Mouse (Mus musculus): ENCODE measurements around the gene 7530416G11Rik. TPM values are rescaled to one million over a fixed set of nuclear protein-coding genes. Genes with fewer than 3 reads are reported as not detected.

7530416G11Rik gene
- total and polyA plus RNA-seq, 2 experiments from 2014 or later, result not detected

GRCm38 (mm10) chr15:85494163-85494621 lies 8.8 kb downstream of the 7530416G11Rik start:
- TF ChIP-seq CTCF (IDR thresholded peaks at IDR 0.05), result no peak
- Histone ChIP-seq H3K4me2 (ENCODE audit: low read depth, low read length, poor library complexity, severe bottlenecking) (no peak overlapping the region), H3K4me1 (ENCODE audit: insufficient read depth, low read length) (peaks cover 3% of the 10 kb centered on the region; the same call in 1 of the 2 replicates), H3K27me3 (ENCODE audit: insufficient read depth, low read length) (no peaks in the 10 kb centered on the region), H3K36me3 (ENCODE audit: insufficient read depth, low read length) (no peaks in the 10 kb centered on the region), H3K9me3 (ENCODE audit: low read length) (no peaks in the 10 kb centered on the region), H3K4me3 (ENCODE audit: low read depth, low read length) (no peak overlapping the region), H3K27ac (ENCODE audit: low read depth, low read length) (peak overlapping the region; percentile 55), H3K9ac (replicated peaks; ENCODE audit: low read length, poor library complexity, severe bottlenecking) (0 out of 2 replicates have a peak overlapping the region, but pooled peaks have one; percentile 8)
- ATAC-seq (ENCODE audit: low FRiP score) (peak; percentile 54; the same call in 1 of the 2 replicates), DNase-seq (ENCODE audit: low spot score) (peak; percentile 76)
- WGBS, result 7% methylated on average over 11 of the region's 11 CpGs

GRCm38 (mm10) chr15:85489751-85490150 lies 13.3 kb downstream of the 7530416G11Rik start:
- H3K27ac ChIP-seq (ENCODE audit: low read depth, low read length), result no peak overlapping the region
- H3K27me3 ChIP-seq (ENCODE audit: insufficient read depth, low read length), result no peaks in the 10 kb centered on the region
- WGBS, result 33% methylated on average over 7 of the region's 7 CpGs
- 0 out of 2 replicates have a peak, but pooled peaks cover 2% of the 10 kb centered on the region for H3K9me3 ChIP-seq (ENCODE audit: low read length)
- no peak overlapping the region for H3K4me2 ChIP-seq (ENCODE audit: low read depth, low read length, poor library complexity, severe bottlenecking)
- TF ChIP-seq CTCF (IDR thresholded peaks at IDR 0.05), result no peak
- DNase-seq (ENCODE audit: low spot score) (no peak), ATAC-seq (ENCODE audit: low FRiP score) (no peak)
- no peak overlapping the region for H3K9ac ChIP-seq (replicated peaks; ENCODE audit: low read length, poor library complexity, severe bottlenecking)
- H3K4me3 ChIP-seq (ENCODE audit: low read depth, low read length), result no peak overlapping the region
- no peaks in the 10 kb centered on the region for H3K36me3 ChIP-seq (ENCODE audit: insufficient read depth, low read length)
- H3K4me1 ChIP-seq (ENCODE audit: insufficient read depth, low read length), result peaks cover 3% of the 10 kb centered on the region; the same call in 1 of the 2 replicates

GRCm38 (mm10) chr15:85488900-85489299 lies 14.1 kb downstream of the 7530416G11Rik start:
- H3K9me3 ChIP-seq (ENCODE audit: low read length), result 0 out of 2 replicates have a peak, but pooled peaks cover 3% of the 10 kb centered on the region
- DNase-seq (ENCODE audit: low spot score) (no peak), ATAC-seq (ENCODE audit: low FRiP score) (no peak)
- H3K4me3 ChIP-seq (ENCODE audit: low read depth, low read length), result no peak overlapping the region
- H3K27ac ChIP-seq (ENCODE audit: low read depth, low read length), result no peak overlapping the region
- H3K36me3 ChIP-seq (ENCODE audit: insufficient read depth, low read length), result no peaks in the 10 kb centered on the region
- no peak overlapping the region for H3K4me2 ChIP-seq (ENCODE audit: low read depth, low read length, poor library complexity, severe bottlenecking)
- no peaks in the 10 kb centered on the region; the same call in 1 of the 2 replicates for H3K4me1 ChIP-seq (ENCODE audit: insufficient read depth, low read length)
- H3K9ac ChIP-seq (replicated peaks; ENCODE audit: low read length, poor library complexity, severe bottlenecking), result no peak overlapping the region
- WGBS, result 76% methylated on average over 10 of the region's 10 CpGs
- no peaks in the 10 kb centered on the region for H3K27me3 ChIP-seq (ENCODE audit: insufficient read depth, low read length)
- TF ChIP-seq CTCF (IDR thresholded peaks at IDR 0.05), result no peak

GRCm38 (mm10) chr15:85480630-85481029 lies 22.4 kb downstream of the 7530416G11Rik start:
- H3K9me3 ChIP-seq (ENCODE audit: low read length), result 0 out of 2 replicates have a peak, but pooled peaks cover 3% of the 10 kb centered on the region
- no peaks in the 10 kb centered on the region for H3K27me3 ChIP-seq (ENCODE audit: insufficient read depth, low read length)
- DNase-seq (ENCODE audit: low spot score), result no peak
- peak; percentile 62 for TF ChIP-seq CTCF (IDR thresholded peaks at IDR 0.05)
- no peaks in the 10 kb centered on the region for H3K36me3 ChIP-seq (ENCODE audit: insufficient read depth, low read length)
- H3K4me2 ChIP-seq (ENCODE audit: low read depth, low read length, poor library complexity, severe bottlenecking), result no peak overlapping the region
- H3K4me3 ChIP-seq (ENCODE audit: low read depth, low read length), result no peak overlapping the region
- WGBS, result 28% methylated on average over 3 of the region's 3 CpGs
- no peaks in the 10 kb centered on the region for H3K4me1 ChIP-seq (ENCODE audit: insufficient read depth, low read length)
- H3K9ac ChIP-seq (replicated peaks; ENCODE audit: low read length, poor library complexity, severe bottlenecking), result no peak overlapping the region
- no peak overlapping the region for H3K27ac ChIP-seq (ENCODE audit: low read depth, low read length)
- no peak for ATAC-seq (ENCODE audit: low FRiP score)

GRCm38 (mm10) chr15:85479919-85480318 lies 23.1 kb downstream of the 7530416G11Rik start:
- ATAC-seq (ENCODE audit: low FRiP score), result peak; percentile 28; the same call in 1 of the 2 replicates
- no peak overlapping the region for H3K9ac ChIP-seq (replicated peaks; ENCODE audit: low read length, poor library complexity, severe bottlenecking)
- H3K4me3 ChIP-seq (ENCODE audit: low read depth, low read length), result no peak overlapping the region
- no peaks in the 10 kb centered on the region for H3K4me1 ChIP-seq (ENCODE audit: insufficient read depth, low read length)
- 66% methylated on average over 5 of the region's 5 CpGs for WGBS
- no peak for TF ChIP-seq CTCF (IDR thresholded peaks at IDR 0.05)
- H3K27me3 ChIP-seq (ENCODE audit: insufficient read depth, low read length), result no peaks in the 10 kb centered on the region
- 0 out of 2 replicates have a peak, but pooled peaks cover 3% of the 10 kb centered on the region for H3K9me3 ChIP-seq (ENCODE audit: low read length)
- DNase-seq (ENCODE audit: low spot score), result no peak
- H3K36me3 ChIP-seq (ENCODE audit: insufficient read depth, low read length), result no peaks in the 10 kb centered on the region
- no peak overlapping the region for H3K4me2 ChIP-seq (ENCODE audit: low read depth, low read length, poor library complexity, severe bottlenecking)
- no peak overlapping the region for H3K27ac ChIP-seq (ENCODE audit: low read depth, low read length)

DNA sequence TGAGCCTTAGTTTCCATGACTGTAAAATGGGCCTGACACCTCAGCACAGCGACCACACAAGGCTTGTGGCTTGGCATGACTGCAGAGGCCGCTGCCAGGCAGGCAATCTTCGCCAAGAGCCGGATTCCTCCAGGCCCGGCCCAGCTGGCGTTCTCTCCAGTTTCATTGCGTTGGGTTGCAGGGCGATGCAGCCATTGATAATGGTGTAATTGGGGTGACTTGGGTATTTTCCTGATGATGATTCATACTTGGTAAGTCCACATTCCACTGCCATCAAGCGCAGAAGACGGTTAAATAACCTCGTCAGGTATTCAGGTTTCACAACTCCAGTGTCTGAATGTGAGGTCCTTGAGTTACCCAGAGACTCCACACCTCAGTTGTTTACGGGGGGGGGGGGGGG lies 23.7 kb downstream of the 7530416G11Rik start:
- Histone ChIP-seq H3K36me3 (ENCODE audit: insufficient read depth, low read length) (no peaks in the 10 kb centered on the region), H3K4me3 (ENCODE audit: low read depth, low read length) (no peak overlapping the region), H3K4me2 (ENCODE audit: low read depth, low read length, poor library complexity, severe bottlenecking) (no peak overlapping the region), H3K27me3 (ENCODE audit: insufficient read depth, low read length) (no peaks in the 10 kb centered on the region), H3K9ac (replicated peaks; ENCODE audit: low read length, poor library complexity, severe bottlenecking) (no peak overlapping the region), H3K27ac (ENCODE audit: low read depth, low read length) (no peak overlapping the region), H3K4me1 (ENCODE audit: insufficient read depth, low read length) (no peaks in the 10 kb centered on the region), H3K9me3 (ENCODE audit: low read length) (no peaks in the 10 kb centered on the region)
- TF ChIP-seq CTCF (IDR thresholded peaks at IDR 0.05), result no peak
- DNase-seq (ENCODE audit: low spot score) (no peak), ATAC-seq (ENCODE audit: low FRiP score) (no peak)
- 84% methylated on average over 12 of the region's 12 CpGs for WGBS

All from midbrain, postnatal 0 days (tissue).